Mouse (Mus musculus): ENCODE results near the gene Lgals3bp.

- TF ChIP-seq CTCF (IDR thresholded peaks at IDR 0.05; ENCODE audit: borderline replicate concordance, extremely low read depth, insufficient read depth, insufficient read length) (no peak), POLR2A (IDR thresholded peaks at IDR 0.05; ENCODE audit: borderline replicate concordance, extremely low read depth, insufficient read depth, insufficient read length, poor library complexity, severe bottlenecking) (no peak)
These were observed 3.4 kb upstream of the Lgals3bp start for GRCm38 (mm10) chr11:118405311-118405710.

Data from brain, embryonic 14.5 days (tissue).